Mouse (Mus musculus): ENCODE measurements around the gene Tmem51.
"Not testable (repeated sequence)": the region's sequence is repeated elsewhere in the genome, so short reads cannot be mapped to it uniquely, and the experiment has no call there.

The Tmem51 gene

DNA sequence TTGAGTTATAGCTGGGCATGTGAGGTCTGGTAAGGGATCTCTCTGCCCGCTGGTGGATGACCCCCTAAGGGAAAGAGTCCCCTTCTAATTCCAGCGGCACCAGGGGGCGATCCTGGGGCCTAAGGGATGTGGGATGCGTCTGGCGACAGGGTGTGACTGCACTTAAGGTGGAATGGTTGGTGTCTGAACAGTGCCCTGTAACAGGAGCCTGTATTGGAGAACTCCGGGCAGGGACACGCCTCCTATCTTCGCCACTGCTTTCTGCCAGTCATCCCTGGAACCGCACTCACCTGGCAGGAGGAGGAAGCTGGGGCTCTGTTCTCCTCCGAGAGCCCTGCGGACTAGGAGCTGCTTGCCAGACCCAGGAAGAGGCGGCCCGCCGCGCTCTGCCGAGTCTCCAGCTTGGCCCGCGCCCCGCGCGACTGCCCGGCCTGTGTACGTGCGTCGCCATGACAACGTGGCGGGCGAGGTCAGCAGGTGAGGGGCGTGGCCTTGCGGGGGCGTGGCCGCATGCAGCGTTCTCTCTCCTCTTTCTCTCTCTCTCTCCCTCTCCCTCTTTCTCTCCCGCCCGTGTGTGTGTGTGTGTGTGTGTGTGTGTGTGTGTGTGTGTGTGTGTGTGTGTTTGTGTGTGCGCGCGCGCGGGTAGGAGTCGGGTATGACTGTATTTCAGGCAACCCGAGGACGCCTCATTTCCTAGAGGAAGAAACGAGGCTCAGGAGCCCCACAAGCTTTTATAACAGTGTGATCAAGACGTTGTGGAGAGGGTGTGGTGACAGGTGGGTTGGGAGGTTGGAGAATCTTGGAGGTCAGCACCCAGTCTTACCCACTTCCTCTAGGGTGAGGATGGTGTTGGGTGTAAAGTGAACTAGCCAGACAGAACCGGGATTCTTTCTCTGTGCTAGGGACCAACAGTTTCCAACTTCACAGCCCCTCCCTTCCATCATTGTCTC lies 69.2 kb downstream of the Tmem51 start, which contains the start of gene Fhad1:
Fhad1 (minus strand) TSS at position 424 of the 950 bp plus-strand sequence.
- DNase-seq, result peak; percentile 57

DNA sequence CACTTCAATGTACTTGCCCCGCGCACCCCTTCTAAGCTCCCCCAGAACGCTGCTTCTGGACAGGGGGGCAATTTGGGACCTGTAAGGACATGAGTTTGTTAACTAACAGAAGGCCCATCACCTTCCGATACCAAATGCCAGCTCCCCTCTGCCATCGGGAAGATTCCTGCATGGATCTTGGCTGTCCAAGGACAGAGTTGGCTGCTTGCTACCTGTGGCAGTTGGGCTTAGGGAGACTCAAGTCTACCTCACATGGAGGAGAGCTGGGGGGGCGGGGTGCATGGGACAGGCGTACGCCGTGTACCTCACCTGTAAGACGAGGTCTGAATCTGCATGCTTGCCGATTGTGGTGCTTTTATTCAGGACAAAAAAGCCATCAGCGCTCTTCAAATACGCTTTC lies 72.9 kb downstream of the Tmem51 start:
- no peak for DNase-seq

DNA sequence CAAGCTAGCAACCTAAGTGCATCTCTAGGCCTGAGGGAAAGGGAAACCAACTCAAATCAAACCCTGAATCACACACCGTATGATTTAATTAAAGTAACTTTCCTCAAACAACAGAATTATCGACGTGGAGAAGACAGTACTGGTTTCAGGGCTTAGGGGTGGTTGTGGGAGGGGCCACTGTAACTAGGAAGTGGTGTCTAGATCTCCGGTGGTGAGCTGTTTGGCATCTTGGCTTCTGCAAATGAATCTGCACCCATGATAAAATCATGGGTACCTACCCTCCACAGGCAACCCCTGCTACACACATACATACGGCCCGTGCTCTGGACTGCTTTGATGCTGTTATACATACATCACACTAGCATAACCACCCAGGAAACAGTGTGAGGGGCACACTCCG lies 73.7 kb downstream of the Tmem51 start:
- no peak for DNase-seq

DNA sequence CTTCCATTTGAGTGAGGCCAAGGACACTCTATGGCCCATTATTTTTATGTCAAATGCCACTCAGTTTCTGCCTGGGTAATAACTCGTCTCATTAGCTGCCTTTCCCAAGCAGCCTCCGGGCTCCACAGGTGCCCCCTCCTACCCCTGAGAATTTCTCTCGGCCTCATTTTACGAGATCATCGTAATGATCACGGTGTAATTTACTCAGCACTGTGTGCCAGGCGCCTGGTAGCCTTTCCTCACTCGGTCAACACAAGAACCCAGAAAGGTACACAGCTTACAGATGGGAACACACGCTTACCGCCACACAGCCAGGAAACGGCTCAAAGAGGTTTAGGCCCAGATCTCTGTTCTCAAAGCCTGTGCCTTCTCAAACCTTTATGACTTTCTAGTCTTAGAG lies 75.9 kb downstream of the Tmem51 start:
- DNase-seq, result no peak

DNA sequence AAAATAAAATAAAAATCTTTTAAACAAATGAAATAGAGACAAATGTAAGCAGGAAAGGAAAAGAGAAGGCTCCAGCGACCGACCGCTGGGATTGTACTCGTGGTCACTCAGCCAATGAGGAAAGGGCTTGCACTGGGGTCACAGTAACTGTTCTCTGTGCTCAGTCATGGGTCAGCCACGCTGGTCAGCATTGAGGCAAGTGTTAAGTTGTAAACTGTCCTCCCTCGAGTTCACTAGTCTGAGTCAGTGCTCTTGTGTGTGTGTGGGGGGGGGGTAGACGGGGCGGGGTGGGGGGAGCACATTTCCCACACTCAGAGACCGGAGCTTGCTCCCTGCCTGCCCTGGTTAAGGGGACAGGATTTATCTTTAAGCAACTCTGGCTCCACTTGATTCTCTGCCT lies 83.5 kb downstream of the Tmem51 start:
- no peak for DNase-seq

DNA sequence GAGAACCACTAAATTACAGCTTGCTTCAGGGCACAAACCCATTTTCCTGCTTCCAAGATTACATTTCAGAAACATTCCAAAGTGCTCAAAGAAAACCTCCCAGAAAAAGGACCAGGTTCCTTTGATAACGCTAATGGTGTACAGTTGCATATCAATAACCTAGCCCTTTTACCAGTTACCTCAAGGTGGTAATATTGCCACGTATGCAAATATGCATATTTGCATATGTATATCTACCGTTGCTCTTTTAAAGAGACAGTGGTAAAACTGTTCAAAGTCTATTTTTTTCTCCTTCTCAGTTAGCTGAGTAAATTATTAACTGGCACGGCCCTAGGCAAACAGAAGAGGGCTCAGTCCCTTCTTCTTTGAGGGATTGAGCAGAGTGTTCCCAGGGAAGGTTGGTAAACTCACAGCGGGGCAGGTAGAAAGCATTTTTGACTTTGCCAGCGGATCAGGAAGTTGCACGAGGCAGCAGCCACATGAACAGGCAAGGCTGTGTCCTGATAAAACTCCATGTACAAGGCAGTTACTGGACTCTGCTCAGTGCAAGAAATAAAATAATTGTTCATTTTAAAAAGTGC lies 84.5 kb downstream of the Tmem51 start:
- DNase-seq, result no peak

DNA sequence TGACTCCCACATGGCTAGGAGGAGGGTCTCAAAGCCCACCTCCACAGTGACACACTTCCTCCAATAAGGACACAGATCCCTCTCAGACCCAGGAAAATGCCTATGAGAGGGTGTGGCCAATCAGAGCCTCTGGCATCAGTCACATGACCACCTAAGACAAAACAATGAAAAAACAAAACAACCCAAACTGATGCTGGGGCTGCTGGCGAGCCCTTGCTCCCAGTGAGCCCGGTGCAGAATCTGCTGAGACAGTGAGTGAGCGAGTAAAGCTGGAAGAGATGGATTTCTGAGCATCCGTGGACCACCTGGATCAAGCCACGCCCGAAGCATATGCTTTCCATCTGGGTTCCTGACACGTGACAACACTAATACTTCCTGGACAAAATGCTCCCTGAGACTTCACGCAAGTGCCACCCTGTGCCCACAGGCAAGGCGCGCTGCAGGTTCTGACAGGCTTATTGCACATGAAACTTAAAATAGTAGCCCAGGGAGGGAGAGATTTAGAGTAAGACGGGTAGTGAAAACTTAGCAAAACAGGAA lies 85.8 kb downstream of the Tmem51 start:
- DNase-seq, result peak; percentile 34

DNA sequence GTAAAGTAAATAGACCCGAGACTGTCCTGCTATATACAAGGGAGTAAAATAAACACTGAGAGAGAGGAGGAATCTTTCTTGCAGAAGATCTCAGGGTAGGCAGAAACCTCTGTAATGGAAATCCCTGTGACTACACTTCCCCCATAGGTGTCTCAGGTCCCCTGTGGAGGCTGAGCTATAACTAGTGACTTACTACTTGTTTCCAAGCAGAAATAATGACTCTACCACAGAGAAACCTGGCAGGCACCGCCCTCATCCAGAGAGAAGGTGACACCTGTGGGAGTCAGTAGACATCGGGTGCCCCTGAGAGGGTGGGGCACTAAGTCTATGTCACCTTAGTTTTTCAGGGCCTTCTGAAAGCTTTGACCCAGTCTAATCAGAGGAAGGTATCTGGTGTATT lies 87.2 kb downstream of the Tmem51 start:
- DNase-seq, result no peak

DNA sequence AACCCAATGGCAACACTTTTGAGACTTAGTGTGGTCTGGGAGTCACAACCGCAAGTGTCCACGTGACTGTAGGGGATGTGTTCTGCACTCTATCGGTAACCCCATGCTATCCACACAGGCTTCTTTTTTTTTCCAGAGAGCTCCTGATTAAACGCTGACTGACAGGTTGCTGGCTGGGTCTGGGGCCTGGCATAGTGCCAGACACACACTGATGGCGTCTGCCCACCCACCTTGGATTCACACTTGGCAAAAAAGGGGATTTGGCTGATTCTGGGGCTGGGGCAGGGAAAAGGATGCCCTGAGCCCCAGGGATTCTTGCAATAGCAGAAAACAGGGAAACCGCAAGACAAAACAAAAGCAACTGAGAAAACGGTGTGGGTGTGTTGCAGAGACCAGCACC lies 88.0 kb downstream of the Tmem51 start:
- no peak for DNase-seq

DNA sequence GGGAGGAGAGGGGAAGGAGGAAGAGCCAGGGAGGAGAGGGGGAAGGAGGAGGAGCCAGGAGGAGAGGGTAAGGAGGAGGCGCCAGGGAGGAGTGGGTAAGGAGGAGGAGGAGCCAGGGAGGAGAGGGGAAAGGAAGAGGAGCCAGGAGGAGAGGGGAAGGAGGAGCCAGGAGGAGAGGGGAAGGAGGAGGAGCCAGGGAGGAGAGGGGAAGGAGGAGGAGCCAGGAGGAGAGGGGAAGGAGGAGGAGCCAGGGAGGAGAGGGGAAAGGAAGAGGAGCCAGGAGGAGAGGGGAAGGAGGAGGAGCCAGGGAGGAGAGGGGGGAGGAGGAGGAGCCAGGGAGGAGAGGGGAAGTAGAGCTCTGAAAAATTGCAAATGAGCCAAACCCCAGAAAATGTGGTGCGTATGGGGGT lies 90.0 kb downstream of the Tmem51 start:
- not testable (repeated sequence) for DNase-seq

DNA sequence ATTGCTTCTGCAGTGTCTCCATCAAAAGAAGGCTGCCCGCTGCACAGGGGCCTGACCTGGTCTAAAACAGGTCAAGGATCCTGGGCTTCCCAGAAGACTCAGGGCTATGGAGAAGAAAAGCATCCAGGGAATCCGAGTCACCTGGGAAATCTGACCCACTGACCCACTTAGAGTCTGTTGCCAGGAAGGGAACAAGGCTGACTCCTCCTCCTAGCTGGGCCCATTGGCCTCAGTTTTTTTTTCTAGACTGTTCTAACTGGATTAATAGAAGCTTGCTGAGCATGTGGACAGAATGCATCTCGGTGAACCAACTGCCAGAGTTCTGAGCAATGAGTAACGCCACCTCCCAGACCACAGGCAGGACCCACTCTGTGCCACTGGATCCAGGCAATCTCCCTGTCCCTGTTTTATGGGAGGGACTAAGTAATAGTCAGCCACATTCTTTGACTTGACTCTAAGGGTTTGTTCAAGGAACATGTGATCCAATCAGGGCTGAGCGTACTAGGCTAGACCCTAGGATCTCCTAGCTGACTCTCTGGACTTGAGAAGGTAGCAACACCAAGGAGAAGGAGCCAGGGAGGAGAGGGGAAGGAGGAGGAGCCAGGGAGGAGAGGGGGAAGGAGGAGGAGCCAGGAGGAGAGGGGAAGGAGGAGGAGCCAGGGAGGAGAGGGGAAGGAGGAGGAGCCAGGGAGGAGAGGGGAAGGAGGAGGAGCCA lies 90.6 kb downstream of the Tmem51 start:
- no peak for DNase-seq

DNA sequence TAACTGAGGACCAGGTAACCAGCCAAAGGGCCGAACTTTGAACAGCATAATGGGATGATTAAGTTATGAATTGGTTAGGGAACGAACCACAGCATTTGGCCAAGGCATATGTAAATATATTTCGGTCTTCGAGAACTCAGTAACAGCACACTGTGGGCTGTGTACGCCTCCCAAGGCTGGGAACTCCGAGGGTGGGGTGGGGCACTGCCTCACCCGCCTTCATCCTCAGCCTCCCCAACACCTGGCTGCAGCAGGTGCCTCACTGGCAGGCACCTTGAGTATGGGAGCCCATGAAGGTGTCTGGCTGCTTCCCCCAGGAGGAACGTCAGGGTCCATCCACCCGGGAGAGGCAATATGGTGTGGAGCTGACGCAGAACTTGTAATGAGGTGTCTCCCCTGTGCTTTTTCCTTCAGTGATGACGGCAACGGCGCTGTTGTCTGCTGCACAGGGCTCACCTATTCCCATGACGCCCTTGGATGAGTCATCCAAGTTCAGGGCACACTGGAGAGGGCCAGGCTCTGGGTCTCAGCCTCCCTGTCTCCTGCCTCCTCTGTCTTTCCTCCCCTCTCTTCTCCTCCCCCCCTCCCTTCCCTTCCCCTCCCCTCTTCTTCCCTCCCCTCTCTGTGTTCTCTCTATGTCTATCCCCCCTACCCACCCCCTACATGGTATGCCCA lies 91.4 kb downstream of the Tmem51 start:
- no peak for DNase-seq

DNA sequence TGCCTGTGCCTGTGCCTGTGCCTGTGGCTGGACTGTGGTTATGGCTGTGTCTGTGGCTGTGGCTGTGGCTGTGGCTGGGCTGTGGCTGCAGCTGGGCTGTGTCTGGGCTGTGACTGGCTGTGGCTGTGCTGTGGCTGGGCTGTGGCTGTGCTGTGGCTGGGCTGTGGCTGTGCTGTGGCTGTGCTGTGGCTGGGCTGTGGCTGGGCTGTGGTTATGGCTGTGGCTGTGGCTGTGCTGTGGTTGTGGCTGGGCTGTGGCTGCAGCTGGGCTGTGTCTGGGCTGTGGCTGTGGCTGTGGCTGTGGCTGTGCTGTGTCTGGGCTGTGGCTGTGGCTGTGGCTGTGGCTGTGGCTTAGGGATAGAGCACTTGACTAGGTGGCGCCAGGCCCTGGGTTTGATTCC lies 95.9 kb downstream of the Tmem51 start:
- DNase-seq, result no peak

DNA sequence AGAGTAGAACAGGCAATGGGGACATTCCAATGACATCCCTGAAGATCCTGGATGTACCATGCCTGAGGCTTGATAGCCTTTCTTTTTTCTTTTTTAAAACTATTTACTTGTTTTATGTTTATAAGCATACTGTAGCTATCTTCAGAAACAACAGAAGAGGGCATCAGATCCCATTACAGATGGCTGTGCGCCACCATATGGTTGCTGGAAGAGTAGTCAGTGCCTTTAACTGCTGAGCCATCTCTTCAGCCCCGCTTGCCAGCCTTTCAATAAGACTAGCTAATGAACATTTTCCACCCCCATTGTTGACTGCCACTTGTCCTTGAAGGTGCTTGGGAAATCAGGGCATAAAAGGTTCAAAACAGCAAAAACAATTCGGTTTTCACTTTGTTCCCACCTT lies 100.4 kb downstream of the Tmem51 start:
- DNase-seq, result no peak

DNA sequence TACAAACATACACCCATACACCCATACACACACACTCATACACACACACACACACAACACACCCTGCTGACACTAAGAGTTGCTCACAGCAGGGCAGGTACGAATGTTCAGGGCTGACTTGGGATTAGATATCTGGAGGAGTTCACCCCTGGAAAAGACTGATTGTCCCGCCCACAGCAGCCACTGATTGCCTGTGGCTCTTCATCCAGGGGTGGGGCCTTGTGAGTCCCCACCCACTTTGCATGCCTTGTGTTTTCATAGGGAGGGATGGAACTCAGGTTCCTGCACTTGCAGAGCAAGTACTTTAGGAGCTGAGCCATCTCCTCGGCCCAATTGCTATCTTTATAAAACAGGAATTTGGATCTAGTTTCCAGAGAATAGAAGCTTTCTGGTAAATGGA lies 102.6 kb downstream of the Tmem51 start:
- no peak for DNase-seq

All from thymus, postnatal 25 days (tissue).